Mouse (Mus musculus): ENCODE results near the gene 1700025G04Rik.
"Not testable (repeated sequence)": the region's sequence is repeated elsewhere in the genome, so short reads cannot be mapped to it uniquely, and the experiment has no call there.

The 1700025G04Rik gene

DNA sequence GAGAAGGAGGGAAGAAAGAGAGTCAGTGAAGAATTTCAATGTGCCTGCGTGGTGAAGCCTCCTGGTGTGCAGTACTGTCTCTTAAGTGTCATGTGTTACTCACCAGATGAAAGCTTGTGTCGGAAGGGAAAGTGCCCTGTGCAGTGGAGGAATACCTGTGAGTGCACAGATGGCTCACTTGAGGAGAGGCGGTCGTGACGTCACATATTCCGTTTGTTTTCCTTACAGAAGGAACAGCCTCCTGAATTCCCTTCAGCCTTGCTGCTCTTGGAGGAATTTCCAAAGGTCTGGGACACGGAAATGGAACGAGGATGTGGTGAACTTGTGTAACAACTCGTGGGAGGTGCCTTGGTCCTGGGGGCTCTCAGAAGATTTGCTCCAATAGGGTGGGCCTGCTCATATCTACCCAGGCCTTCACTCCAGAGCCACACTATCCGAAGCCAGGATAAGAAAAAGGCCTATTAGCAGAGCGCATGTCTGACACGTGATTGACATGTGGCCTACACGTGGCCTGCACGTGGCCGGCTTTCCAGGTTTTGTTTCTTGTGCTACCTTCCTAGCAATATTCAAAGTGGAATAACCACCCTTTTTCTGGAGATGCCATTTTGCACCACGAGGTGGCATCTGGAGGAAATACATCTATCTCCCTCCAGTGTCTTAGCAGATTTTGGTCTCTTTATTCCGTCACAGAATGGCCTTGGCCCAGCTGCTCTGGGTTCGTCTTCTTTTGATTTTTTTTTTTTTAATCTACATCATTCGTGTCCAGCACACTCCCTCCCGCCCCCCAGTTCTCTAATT lies 238.7 kb downstream of the 1700025G04Rik start:
- in situ Hi-C loops (cut with MboI), result no loop called here

DNA sequence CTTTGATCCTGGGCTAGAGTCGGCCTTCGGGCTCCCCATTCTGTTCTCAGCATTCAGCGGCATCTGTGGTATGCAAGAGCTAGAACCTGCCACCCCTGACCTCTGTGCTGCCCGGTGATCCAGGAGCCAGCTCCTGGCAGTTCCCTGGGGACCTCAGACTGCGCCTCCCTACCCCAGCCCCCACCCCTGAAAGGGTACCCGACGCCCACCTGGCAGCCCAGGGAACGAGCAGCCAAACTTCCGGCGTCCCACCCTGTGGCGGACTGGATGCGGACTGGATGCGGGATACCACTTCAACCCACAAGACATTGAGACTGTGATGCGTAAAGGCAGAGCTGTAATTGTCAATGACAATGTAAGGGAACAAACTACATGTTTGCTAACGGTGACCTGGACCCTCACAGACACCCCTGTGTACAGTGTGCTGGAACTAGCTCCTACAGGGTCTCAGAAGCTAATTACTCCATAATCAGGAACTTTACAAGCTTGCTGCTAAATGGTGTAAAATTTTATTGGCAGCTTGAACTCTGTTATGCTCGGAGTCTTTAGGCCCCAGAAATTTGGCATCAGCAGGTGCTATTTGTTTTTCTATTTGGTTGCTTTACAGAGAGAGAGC lies 239.8 kb downstream of the 1700025G04Rik start:
- in situ Hi-C loops (cut with MboI), result no loop called here

DNA sequence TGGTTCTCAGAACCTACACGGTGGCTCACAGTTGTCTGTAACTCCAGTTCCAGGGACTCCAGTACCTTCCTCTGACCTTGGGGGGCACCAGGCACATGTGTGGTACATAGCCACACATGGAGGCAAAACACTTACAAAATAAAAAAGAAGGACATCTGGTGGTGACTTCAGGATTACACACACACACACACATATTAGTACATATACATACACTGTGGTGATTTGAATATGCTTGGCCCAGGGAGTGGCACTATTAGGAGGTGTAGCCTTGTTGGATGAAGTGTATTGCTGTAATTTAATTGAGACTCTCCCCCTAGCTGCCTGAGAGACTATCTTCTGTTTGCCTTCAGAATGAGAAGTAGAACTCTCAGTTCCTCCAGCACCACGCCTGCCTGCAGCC lies 241.6 kb downstream of the 1700025G04Rik start:
- in situ Hi-C loops (cut with MboI), result no loop called here

DNA sequence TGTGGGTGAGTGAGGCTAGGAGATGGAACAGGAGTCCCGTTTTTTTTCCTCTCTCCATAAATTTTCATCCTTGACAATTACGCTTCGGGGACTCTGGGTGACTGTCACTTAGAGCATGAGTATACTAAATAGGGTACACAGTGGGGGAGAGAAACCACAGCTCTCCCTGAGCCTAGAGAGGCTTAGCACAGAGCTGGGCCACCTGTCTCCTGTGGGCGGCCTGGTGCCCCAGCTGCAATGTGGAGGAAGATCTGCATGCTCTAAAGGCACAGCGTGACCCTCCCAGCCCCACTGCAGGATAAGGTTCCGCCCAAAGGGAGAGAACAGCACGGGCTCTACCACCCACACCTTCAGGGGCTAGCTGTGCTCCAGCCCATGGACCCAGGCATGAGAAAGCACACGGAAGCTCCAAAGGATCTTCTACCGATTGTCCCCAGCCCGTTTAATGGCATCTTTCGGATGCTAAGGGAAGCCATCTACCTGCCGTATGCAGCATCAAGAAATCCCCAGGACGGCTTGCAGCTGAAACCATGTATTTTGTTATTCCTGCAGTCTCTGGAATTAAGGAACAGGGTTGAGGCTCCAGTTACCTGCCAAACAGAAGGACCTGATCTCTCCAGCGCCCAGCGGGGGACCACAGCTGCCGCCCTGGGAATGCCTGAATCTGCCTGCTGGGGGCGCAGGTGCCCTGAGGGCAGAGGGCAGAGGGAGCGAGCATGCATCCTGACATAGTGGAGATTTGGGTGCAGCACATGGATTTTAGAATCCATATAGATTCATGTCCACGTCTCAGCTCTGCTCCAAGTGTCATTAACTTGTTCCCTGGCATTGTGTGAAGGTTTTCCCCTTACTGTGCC lies 243.8 kb downstream of the 1700025G04Rik start:
- in situ Hi-C loops (cut with MboI), result no loop called here

DNA sequence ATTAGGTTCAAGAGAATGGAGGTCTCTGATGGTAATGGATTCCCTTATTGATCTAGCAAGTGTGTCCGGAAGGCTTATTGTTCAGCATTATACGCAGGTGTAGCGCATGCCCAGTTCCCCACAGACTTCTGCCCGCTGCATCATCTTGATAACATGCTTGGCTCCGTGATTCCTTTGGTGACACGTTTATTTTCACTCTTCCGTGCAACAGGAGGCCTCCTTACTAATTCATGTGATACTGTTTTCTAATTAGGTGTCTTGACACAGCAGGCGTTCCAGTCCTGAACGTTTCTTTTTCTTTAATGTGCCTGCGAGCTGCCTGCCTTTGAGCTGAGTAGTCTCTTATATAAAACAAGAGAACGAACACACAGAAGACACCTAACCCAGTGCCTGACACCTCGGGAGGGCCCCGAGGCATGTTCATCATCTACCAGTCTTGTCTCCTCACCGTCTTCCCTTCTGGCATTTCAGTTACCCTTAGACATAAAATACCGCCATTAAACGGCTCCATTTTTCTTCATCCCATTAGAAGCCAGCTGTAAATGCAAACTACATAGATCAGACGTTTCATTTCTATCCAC lies 244.6 kb downstream of the 1700025G04Rik start:
- in situ Hi-C loops (cut with MboI), result no loop called here

DNA sequence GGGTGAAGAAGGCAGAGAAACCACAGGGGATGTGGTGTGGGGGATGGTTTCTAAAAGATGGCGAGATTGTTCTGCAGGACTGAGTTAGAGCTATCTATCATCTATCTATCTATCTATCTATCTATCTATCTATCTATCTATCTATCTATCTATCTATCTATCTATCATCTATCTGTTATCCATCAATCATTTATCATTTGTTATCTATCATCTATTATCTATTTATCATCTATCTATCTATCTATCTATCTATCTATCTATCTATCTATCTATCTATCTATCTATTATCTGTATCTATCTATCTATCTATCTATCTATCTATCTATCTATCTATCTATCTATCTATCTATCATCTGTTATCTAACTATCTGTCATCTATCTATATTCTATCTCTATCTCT lies 249.6 kb downstream of the 1700025G04Rik start:
- in situ Hi-C loops (cut with MboI), result not testable (repeated sequence)

DNA sequence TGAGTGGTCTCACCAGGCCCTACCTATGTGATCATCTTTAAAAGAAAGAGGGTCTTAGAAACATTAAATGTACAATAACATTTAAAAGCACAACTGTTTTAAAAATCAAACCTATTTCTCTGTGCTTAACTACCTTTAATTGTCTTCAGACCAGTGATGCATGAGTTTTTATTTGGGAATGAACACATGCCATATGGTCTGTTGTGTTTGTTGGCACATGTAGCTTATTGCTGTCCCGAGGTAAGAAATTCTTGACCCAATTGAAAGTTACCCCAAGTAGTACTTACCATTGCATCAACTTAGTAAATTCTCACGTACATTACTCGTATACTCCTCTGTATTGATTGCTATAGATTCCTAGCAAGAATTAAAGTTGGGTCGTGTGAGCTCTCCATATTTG lies 254.7 kb downstream of the 1700025G04Rik start:
- in situ Hi-C loops (cut with MboI), result no loop called here

DNA sequence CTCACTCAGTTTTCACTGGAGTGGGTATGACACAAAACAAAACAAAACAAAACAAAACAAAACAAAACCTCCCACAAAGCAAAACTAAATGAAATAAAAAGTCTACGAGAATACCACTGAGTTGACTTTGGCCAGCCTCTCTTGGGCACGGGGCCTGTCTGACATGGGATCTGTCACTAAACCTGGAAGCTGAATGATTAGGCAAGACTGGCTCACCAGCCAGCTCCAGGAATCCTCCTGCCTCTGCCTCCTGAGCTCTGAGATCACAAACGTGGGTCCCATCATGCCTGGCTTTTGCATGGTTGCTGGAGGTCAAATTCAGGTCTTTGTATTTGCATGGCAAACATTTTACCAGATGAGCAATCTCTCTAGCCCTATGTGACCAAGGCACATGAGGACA lies 258.1 kb downstream of the 1700025G04Rik start:
- in situ Hi-C loops (cut with MboI), result no loop called here

DNA sequence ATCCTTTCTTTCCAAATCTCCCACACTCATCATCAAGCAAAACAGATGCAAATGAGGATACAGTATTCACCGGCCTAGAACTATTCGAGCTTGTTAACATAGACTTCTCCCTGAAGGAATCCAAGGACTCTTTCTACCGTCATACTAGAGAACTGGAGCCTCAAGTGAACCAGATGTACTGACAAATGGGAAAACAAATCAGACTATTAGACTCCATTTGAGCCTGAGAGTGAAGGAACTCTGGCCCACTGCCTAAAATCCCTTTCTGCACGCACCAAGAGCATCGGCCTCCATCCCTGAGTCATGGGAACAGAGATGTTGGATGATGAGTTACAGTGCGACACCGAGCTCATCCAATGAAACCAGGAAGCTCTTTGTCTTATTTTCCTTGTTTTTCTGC lies 264.9 kb downstream of the 1700025G04Rik start:
- in situ Hi-C loops (cut with MboI), result no loop called here

DNA sequence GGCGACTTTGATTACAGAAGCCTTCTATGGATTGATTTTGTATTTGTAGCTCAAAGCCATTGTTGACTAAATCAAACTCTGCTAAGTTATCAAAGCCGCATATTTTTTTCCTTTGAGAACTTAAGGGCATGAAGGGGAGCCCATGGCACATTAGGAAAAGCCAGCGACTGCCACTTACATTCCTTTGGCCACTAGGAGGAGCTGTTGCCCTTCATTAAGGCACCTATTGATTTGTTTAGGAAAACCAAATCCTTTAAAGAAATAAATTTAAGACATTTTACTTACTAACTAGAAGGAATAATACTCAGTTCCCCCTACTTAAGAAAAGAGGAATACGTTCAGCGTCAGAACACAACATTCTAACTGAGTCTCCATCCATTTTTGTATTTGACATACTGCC lies 269.5 kb downstream of the 1700025G04Rik start:
- in situ Hi-C loops (cut with MboI), result no loop called here

DNA sequence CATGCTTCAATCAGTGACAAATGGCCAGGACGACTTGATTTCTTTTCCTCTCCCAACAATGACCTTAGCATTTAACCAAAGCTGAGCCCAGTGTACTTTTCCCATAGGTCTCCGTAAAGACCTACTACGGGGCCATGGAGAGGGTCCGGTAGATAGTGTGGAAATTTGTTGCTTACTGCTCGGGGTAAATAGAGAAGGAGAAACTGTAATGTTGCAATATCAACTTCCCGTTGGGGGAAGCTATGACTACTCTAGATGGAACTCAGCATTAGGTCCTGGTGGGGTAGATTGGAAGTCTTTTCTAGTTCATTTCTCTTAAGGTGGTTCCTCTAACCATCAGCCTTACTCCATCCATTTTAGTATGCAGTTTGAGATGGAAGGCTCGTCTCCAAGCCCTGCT lies 270.7 kb downstream of the 1700025G04Rik start:
- in situ Hi-C loops (cut with MboI), result no loop called here

DNA sequence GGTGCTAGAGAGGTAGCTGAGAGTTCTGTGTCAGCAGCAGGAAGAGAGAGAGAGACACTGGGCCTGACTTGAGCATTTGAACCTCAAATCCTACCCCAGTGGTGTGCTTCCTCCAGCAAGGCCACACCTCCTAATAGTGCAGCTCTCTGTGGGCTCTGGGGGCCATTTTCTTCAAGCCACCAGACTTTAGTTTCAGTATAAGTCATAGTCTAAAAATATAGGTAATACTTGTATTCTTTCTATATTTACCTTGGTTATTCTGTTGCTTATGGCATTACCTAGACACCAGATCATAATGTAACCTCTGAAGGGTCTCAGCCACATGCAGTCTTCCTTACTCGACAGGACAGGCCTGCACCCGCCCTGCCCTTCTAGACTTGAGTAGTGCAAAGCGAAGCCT lies 273.9 kb downstream of the 1700025G04Rik start:
- in situ Hi-C loops (cut with MboI), result no loop called here

DNA sequence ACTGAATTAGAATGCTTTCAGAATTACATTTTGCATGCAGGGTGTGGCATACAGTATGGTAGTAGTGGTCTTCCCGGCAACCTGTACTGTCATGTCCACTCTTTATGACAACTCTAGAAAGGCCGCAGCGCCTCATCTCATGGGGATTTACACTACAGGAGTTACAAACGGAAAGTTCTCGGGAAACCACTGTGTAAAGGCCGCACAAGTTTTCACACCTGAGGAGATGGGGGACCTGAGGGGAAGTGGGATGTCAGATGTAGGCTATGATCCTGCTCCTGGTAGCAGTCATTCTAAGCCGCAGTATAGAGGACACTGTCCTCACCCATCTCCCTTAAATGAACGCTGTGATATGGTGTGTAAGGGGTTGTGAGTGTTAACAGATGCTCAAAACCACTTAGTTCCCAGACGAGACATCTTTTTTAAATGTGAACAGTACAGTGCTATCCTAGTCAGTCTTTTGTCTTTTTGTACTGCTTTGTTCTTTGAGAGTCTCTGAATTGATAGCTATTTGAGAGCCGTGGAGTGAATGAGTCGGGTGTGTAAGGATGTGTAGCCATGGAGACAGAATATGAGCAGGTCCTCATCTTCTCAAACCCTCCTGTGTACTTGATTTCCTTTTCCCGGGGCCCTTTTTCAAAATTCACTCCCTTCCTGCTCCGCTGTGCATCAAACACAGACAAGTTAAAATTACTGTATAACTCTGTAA lies 277.8 kb downstream of the 1700025G04Rik start:
- in situ Hi-C loops (cut with MboI), result no loop called here

DNA sequence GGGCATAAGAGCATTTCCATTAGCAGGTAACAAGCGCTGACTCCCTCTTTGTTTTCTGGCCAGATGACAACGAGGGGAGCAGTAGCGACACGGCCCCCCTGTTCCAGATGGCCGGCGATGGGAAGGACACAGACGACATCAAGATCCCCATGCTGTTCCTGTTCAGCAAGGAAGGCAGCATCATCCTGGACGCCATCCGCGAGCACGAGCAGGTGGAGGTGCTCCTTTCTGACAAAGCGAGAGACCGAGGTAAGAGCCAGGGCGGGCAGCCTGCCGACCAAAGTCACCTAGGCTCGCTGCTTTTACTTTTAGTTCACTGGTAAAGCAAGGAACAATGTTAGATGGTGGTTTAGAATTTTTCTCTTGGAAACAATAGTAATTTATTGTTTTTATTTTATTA lies 278.5 kb downstream of the 1700025G04Rik start:
- in situ Hi-C loops (cut with MboI), result no loop called here

DNA sequence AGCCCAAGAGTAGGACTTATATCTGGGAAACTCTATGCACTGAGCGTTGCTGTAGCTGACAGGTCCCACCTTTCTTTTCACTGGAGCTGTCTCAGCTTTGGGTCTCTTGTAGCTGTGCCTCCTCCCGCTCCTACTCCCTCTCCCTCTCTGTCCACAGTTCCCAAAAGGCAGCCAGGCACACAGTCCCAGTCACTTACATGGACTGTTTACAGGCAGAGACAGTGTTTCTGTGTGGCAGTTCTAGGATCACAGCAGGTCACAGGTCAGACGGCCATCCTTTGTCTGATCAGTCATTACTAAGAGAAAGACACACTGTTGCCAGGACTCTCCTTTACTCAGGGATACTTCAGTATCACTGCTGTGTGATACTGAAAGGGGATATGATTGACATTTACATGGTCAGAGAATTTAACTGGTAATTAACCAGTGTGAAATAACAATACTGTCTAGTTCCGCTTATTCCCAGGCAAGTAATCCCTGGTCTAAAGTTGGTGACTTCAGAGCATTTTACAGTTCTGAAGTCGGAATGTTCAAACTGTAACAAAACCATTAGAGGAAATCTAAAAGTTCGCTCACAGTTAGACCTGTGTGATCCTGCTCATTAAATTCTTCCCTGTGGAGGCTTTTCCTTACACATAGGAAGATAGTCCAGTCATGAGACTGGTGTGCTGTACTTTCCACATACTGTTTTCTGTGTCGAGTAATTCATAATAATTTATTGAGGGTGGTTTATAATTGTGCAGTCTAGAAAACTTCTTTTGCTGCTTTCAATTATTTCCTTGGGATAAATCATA lies 279.1 kb downstream of the 1700025G04Rik start:
- in situ Hi-C loops (cut with MboI), result no loop called here

DNA sequence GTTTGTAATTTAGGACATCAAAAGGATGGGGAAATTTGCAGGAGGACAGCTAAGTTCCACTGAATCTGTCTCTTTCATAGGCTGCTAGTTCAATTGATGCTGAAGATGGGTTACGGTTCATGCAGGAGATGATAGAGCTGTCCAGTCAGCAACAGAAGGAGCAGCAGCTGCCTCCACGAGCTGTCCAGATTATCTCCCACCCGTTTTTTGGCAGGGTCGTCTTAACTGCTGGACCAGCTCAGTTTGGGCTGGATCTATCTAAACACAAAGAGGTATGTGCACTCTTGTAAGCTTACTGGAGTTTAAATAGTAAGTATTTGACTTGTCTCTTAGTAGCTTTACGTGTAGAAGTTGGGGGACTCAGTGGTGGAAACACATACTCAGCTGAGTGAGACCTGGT lies 282.6 kb downstream of the 1700025G04Rik start:
- in situ Hi-C loops (cut with MboI), result no loop called here

DNA sequence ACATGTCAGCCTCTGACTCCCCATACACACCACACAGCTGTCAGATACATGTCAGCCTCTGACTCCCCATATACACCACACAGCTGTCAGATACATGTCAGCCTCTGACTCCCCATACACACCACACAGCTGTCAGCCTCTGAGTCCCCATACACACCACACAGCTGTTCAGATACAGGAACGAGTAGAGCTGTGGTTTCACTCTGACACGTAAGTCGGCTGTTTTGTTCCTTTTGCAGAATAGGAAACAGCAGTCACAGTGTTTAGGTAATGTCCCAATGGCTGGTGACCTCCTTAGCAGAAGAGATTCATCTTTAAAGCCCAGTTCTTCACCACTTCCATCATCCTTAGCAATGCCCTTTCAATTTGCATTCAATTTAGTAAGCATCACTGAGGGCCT lies 287.1 kb downstream of the 1700025G04Rik start:
- in situ Hi-C loops (cut with MboI), result not testable (repeated sequence)
